Mouse (Mus musculus) retina, postnatal 7 days (tissue): ENCODE measurements around the gene Gpr55.

Source experiments
- DNase-seq: peaks from one replicate; pipeline ENCODE4 v3.0.0-alpha.2; 2012; ENCODE audit warnings: low read depth, low spot score

Gpr55 gene

DNA sequence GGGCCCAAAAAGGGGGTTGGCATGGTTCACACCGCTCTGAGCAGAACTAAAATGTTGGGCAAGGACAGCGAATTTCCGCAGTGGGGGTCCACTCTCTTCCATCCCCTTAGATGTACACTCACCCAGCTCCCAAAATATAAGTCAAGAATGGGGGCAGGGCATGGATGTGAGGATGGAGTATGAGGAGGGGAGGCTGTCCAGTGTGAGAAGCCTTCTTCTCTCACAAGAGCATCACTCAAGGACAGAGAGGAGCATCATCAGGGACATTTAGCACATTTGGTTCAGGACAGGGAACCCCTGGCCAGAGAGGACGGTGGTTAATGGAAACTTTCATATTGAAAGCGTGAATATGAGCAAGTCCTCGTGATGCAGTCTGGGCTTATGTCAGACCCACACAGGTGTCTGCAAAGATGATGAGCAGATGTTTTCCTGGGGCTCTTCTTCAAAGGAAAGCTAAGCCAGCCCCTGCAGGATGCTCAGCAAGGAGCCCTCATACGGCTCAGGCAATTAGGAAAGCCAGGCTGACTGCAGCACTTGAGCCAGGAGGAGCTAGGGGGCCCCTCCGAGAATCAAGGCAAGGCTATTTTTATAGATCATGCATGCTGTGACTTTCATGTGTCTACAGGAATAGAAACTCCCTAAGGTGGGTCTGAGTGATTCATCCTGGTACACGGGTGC is 2.7 kb downstream of the Gpr55 start:
- no peak for DNase-seq

- no peak for DNase-seq
Observed at GRCm38 (mm10) chr1:85957290-85957689, 3.5 kb downstream of the Gpr55 start.

DNA sequence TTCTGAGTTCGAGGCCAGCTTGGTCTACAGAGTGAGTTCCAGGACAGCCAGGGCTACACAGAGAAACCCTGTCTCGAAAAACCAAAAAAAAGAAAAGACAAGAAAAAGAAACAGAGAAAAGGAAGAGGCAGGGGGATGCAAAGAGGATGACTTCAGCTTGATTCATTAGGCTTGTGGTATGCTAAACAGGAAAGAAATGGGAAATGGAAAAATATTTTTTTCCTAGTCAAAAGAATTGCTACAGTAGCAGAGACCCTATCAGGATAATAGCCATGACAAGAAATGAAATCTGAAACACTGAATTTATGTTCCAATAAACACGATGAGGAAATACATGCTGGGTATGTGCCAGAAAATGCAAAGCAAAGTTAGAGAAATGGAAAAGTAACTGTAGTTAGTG is 5.7 kb downstream of the Gpr55 start:
- DNase-seq = no peak

- DNase-seq = no peak
Observed at GRCm38 (mm10) chr1:85949085-85949684, 11.6 kb downstream of the Gpr55 start.

GRCm38 (mm10) chr1:85942318-85942717 is 18.5 kb downstream of the Gpr55 start:
- DNase-seq = no peak

- DNase-seq = no peak
Observed at GRCm38 (mm10) chr1:85937323-85937722, 23.5 kb downstream of the Gpr55 start.

DNA sequence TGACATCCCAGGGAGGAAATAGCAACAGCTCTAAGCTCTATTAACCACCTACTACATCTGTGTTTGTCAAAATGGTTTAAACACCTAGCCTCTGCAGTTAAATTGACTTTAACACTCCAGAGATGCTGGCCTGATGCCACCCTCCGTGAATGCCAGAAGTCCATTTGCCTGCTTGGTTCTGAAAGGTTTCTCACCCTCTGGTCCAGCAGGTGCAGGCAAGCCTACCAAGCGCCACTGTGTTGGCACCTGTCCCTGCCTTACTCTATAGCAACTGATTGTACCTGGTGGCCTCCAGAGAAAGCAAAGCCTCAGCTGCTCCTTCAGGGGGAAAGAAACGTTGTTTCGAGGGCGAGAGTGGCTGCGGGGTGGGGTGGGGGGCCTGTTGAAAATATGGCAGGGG is 24.5 kb downstream of the Gpr55 start:
- no peak for DNase-seq

DNA sequence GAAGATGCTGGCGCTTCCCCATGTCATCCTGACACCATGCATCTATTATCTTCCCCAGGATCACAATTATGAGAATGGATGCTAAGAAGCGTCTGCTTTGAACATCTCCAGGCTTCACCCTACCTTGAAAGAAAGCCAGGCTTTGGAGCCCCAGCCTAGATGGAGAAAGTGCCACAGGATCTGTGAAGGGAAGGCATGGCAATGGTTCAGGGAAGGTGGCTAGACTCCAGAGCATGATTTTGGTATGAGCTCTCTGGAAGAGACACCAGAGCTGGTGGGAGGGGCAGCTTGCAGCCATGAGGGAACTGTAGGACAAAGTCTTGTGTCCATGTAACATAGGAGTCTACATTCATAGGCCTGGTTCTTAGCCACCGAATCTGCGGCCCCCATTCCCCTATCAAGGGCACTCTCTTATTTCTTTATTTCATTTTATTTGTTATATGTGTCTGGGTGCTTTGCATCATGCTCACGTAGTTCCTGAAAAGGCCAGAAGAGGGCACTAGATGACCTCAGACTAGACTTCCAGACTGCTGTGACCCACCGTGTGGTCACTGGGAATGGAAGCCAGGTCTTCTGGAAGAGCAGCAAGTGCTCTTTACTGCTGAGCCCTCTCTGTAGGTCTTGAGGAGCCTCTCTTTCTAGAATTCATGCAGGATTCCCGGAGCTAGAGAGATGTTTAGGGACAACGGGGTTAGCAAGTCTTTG is 25.5 kb downstream of the Gpr55 start:
- no peak for DNase-seq

DNA sequence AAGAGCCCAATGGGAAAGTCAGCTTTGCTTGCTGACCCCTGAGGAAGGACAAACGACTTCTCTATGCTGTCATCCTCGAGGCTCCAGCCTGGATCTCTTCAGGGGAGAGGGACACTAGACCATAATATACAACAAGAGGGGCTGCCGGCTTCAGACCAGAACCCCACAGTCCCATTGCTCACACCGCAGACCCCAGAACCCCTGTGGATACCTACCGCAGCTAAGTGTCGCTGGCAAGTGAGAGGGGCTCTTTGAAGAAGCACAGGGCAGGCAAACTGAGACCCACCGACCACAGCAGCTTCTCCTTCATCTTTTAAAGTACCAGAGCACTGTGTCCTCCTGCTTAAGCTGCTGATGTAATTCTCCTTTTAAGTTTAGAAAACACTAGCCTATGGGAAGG is 26.2 kb downstream of the Gpr55 start:
- no peak for DNase-seq

GRCm38 (mm10) chr1:85933631-85934465 is 27.0 kb downstream of the Gpr55 start:
- DNase-seq = no peak

GRCm38 (mm10) chr1:85933226-85933625 is 27.6 kb downstream of the Gpr55 start:
- DNase-seq = no peak

GRCm38 (mm10) chr1:85931170-85931569 is 29.6 kb downstream of the Gpr55 start:
- DNase-seq = no peak

DNA sequence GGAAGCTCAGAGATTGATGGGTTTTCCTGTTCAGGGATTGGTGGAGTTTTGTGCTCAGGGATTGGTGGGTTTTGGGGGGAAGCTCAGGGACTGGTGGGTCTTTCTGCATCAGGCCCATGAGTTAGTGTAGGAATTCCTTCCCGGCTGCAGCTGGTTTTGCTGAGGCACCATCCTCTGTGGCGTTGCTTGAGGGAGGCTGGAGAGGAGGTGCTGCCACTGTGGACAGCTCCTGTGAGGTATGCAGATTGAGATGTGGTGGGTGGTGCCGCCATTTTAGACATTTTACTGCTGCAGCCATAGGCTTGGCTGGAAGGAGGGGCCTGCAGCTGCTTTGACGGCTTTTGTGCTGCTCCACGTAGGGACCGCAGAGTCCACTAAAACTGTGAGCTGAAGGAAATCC is 31.4 kb downstream of the Gpr55 start:
- no peak for DNase-seq

GRCm38 (mm10) chr1:85928688-85929065 is 32.1 kb downstream of the Gpr55 start:
- DNase-seq = no peak

- DNase-seq = no peak
Observed at GRCm38 (mm10) chr1:85928057-85928687, 32.6 kb downstream of the Gpr55 start, which contains the start of gene 4933407L21Rik. Gene 4933407L21Rik, plus strand, starts transcription at chr1:85928483.

DNA sequence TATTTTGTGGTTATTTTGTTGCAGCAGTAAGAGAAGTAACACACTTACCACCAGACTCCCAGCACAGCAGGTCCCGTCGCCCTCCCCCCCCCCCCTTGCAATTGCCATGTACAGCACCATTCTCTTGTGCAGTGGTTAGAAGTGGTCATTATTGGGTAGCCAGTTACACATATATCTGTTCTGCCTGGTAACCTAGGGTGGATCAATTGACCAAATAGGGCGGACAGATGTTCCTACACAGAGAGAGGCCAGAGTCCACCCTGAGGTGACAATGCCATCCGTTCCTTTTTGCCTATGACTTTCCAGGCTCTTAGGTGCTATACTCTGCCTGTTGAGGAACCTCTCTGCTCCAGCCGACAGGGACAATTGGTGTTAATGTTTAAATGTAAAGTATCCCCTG is 35.6 kb downstream of the Gpr55 start:
- DNase-seq = no peak

- no peak for DNase-seq
Observed at GRCm38 (mm10) chr1:85922865-85923211, 38.0 kb downstream of the Gpr55 start.

DNA sequence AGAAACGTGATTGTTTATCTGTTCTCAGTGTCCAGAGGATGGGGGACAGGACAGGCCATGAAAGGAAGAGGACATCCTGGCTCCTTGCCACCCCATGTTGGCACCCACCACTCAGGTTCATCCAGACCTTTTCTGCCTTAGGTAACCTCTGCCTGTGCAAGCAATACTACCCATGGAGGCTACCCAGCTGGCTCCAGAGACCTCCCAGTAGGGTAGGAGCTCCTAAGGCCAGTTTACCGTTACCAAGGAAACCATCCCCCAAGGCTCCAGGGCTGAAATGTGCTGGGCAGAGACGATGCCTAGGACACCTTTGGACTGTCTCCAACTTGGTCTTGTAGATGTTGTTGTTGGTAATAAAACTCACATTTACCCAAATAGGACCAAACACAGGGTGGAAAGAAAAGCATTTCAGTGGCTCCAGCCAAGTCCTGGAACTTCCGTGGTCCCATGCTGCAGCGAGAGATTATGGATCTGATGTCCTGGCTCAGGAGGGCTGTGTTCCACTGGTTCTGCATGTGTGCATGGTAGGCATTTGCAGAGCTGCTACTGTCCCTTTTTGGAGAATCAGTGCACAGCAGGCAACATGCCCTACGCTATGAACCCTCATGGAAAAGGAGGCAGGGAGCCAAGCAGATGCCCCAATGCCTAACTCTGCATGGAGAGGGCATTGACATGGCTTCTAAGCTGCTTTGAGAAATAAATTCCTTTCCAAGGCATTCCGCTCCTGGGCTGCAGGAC is 38.5 kb downstream of the Gpr55 start:
- no peak for DNase-seq

DNA sequence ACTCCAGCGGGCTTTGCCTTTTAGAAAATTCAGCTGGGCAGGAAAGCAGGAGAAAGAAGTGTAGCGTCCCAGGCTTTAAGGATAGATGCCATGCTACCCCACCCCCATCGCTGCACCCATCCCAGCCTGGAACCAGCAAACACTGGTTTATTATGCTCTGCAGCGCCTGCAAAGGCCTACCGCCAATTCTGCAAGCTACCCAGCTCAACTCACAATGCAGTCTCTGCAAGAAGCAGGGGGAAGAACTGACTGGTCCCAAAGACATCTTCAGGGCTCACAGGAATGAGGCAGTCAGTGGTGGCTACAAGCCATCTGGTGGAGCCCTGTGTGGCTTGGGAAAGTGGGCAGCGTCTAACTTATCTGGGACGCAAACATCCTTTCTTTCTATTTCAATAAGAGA is 39.1 kb downstream of the Gpr55 start:
- no peak for DNase-seq

DNA sequence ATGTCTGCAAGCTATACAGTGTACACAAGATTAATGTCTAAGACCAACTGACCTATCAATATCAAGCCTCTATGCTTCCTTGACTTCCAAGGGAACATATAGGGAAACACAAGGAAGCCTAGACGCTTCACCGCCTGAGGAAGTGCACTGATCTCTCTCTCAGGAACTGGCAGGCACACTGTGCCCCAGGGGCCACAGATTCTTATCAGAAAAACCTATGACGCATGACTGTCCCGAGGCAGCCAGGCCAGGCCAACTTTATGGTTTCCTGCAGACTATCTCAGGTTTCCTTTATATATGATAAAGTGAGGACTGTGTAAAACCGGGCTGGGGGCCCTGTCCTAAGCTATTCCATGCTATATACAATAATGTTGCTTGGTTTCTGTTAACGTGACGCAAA is 41.2 kb downstream of the Gpr55 start:
- no peak for DNase-seq

DNA sequence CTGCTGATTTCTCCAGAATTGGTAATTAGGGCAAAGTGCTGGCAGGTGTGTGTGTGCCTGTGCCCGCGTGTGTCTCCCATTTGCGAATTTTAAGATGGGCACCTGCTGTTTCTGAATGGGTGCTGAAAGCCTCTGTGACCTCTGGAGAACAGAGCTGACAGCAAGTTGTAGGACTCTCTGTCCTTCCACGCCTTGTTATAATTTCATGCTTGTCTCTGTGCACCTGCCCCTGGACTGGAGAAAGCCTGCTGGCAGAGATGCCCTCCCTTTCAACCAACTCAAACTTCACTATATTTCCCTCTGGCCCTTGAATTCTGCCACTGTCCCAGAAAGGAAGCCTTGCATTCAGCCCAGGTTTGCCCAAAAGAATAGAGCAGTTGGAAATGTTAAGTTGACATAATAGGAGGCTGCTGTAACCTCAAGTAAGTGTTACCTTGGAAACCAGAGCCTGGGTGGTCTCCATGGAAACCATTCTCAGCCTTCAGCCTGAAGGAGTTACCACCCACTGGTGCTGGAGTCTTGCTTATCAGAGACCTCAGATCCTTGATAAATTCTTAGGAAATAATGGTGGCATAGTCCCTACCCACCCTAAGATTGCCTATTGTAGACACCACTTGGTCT is 43.9 kb downstream of the Gpr55 start:
- DNase-seq = no peak
